Mouse (Mus musculus) layer of hippocampus, adult 9-10 months (tissue): Measurements from ENCODE around the gene Camk1g.

Experiments
- DNase-seq: peaks from one replicate; pipeline ENCODE4 v3.0.0; 2022; ENCODE audit warnings: low spot score

The Camk1g gene

DNA sequence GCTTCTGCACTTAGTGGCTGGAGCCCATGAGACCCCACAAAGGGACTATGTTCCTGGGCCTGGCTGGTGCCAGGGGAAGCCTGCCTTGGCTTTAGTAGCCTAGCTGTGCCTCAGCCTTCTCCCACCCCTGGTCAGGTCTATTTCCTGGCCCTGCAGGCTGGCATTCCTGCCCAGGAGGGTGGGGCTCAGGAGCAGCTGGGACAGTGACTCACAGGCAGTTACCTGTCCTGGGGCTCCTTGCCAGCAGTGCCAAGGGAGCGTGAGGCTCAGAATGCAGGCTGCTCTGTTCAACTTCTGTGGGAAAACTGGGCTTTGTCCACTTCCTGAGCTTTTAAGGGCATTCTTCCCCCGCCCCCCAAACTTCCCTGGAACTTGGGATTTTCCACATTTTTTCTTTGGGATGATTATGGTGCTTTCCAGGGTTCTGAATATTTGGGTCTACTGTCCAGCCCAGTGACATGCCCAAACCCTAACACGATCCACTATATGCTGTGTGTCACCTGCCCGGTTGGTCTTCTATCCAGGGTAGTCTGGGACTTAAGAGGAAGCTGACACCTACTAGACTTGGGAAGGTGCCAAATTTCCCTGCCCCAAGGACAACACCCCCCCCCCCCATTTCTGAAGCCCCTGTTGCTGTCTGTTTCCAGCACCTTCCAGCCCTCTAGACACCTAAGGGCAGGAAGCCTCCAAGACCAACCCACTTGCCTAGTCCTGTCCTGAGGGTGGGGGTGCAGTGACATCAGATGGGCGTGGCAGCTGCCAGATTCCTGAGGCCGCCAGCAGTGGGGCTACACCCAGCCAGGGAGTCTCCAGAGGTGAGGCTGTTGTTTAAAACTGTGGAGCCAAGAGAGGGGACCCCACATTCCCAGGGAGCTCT lies 68.6 kb downstream of the Camk1g start:
- no peak for DNase-seq

DNA sequence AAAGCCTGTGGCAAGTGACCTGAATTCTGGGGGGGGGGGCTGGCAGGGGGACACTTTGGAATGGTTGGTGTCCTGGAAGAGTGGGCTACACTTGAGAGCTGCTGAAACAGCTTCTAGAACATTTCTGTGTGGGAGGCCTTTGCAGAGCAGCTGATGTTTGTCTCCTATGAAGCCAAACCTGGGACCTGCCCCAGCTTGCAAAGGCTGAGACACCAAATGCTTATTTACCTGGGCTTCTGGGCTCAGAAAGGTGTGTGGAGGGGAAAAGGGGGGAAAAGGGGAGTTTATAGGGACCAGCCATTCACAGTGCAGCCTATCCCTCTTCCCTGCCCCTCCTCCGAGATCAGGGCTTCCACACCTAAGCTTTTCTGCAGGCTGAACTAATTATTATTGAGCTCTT lies 70.1 kb downstream of the Camk1g start:
- no peak for DNase-seq

DNA sequence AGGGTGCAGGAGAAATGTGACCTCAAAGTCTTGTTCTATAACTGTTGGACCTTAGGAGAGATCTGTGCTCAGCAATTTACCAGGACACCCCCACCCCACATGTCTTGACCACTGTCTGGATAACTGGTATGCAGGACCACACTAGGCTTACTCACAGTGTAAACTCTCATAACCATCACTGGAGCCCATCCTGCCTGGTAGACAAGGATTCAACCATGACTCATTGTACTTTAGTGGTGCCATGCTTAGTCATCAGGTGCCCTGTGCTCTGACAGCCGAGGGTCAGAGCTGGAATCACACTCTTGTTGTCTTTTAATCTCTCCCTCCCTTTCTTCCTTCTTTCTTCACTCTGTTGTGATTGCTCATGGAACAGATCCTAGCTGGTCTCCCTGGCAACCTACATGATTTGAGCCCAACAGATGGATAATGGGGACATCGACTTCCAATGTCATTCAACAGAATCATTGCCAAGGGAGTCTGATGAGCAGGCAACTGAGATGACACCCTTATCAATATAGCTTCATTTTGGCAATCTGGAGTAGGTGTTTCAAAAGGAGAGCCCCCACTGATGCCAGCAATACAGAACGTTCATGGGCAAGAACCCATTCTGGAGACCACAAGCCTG lies 71.8 kb downstream of the Camk1g start:
- no peak for DNase-seq
